Mouse (Mus musculus) testis, adult 2 months (tissue): Measurements from ENCODE around the gene Exoc4.

Source experiments
- CTCF ChIP-seq: fragments of 200-500 bp; IDR thresholded peaks from 2 replicates; pipeline ENCODE4 v1.5.1; 2012; ENCODE audit warnings: low read depth, mild to moderate bottlenecking, inconsistent platforms, low read length, moderate library complexity; ENCODE audit not compliant: control insufficient read depth, insufficient read depth, insufficient replicate concordance
- POLR2A ChIP-seq: fragments of 200-500 bp; IDR thresholded peaks from 2 replicates; pipeline ENCODE4 v1.6.1; 2012; ENCODE audit warnings: low read depth, mild to moderate bottlenecking, inconsistent platforms, low read length, moderate library complexity; ENCODE audit not compliant: control insufficient read depth

DNA sequence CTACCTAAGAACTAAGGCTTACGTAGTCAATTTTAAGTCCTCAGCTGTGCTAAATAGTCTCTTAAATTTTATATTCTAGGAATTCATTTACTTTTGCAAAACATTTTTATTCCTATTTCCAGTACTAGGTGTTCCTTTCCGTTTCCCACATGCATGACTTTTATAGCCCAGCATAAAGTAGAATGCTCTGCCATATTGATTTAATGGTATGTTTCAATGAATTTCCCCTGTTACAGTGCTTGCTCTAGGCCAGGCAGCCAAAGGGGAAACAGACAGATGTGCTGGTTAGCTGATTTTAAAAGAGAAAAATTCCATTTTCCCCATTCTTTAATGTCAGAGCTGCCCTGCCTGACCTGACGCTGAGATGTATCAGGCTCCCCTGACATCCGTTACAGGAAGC lies 359.6 kb downstream of the Exoc4 start:
- TF ChIP-seq POLR2A (no peak), CTCF (no peak)
